Mouse (Mus musculus) megakaryocyte, embryonic 14.5 days (primary cell): ENCODE data around the gene Serp2. TPM values are rescaled to one million over a fixed set of nuclear protein-coding genes. Genes with fewer than 3 reads are reported as not detected.

Source experiments
- H3K27me3 ChIP-seq: replicated peaks from 2 replicates; pipeline ENCODE3; 2012; ENCODE audit warnings: inconsistent platforms
- H3K36me3 ChIP-seq: replicated peaks from 2 replicates; pipeline ENCODE3; 2012; ENCODE audit warnings: low read length, inconsistent platforms, mixed read lengths
- H3K4me1 ChIP-seq: 2 replicates; pipeline ENCODE4 v1.6.1; 2012; ENCODE audit warnings: inconsistent platforms
- H3K4me3 ChIP-seq: replicated peaks from 2 replicates; pipeline ENCODE3; 2012; ENCODE audit warnings: moderate library complexity, mild to moderate bottlenecking, inconsistent platforms
- H3K9me3 ChIP-seq: 2 replicates; pipeline ENCODE4 v1.6.1; 2012; ENCODE audit warnings: inconsistent platforms
- FLI1 ChIP-seq: IDR thresholded peaks from 2 replicates; pipeline ENCODE4 v1.6.1; 2012; ENCODE audit warnings: low read length, inconsistent platforms, mixed read lengths
- GATA1 ChIP-seq: IDR thresholded peaks from 3 replicates; pipeline ENCODE4 v1.6.1; 2012; ENCODE audit warnings: mixed read lengths, low read length, inconsistent platforms, borderline replicate concordance
- polyA plus RNA-seq: library from polyadenylated mRNA; stranded (reverse); fragments of >175 nt; gene quantifications from 2 replicates; pipeline ENCODE4 v1.2.3, GENCODE M21; 2012; ENCODE audit warnings: low replicate concordance; ENCODE audit not compliant: insufficient read depth

Gene Serp2
- polyA plus RNA-seq, 1 experiment, result 0.47 TPM

DNA sequence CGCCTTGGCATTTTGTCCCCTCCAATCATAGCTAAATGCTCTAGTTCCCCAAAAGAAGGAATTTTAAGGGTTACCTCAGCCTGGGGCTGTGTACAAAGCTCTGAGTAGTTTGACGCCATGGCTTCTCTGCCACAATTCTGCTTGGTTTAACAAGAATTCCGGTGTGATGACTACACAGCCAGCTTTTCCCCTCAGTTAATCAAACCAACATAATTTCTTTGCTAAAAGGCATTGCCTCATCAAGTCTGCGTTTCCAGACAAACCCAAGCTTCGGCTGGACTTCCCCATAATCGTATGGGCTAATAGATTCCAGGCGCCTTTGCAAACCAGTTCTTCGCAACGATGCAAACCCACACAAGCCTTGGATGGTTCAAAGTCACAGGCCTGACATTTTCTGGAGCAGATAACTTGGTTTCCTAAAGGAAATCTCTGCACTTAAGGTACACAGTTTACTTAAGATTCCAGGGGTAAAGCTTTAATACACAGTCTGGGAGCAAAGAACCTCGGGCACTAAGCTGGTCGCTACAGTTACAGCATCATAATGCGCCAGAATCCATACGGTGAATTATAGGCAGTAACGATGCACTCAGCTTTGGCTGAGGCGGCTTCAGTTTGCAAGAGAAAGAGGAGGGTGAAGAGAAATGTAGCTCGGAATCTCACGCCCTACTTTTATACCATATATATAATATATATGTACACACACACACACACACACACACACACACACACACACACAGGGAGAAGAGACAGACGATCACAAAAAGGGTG, 1.2 kb downstream of the Serp2 start:
- TF ChIP-seq FLI1, result no peak
- TF ChIP-seq GATA1, result no peak
- H3K4me1 ChIP-seq, result peaks cover 33% of the 10 kb centered on the region
- H3K4me3 ChIP-seq, result peak overlapping the region; percentile 91
- H3K36me3 ChIP-seq, result no peaks in the 10 kb centered on the region
- H3K9me3 ChIP-seq, result 0 out of 2 replicates have a peak, but pooled peaks cover 6% of the 10 kb centered on the region
- H3K27me3 ChIP-seq, result peaks cover 84% of the 10 kb centered on the region

DNA sequence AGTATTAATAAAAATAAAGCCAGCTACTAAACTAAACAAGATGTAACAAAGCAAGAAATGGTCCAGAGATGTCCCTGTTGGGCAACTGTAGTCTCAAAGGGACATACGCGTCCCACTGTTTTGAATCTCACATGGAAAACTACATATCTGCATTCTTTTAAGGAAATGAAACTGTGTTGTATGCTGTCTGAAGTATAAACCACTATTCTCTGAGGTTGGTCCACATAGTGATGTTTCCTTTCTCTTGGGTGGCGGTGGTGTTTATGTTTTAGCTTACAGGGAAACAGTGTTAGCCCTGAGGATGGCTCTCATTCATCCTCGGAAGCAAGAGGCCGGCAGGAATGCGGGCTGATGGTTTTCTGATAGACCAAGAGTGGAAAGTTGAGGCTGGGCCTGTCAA, 12.6 kb downstream of the Serp2 start:
- Histone ChIP-seq H3K27me3 (peaks cover 48% of the 10 kb centered on the region), H3K9me3 (no peaks in the 10 kb centered on the region), H3K4me1 (peaks cover 64% of the 10 kb centered on the region), H3K36me3 (no peaks in the 10 kb centered on the region), H3K4me3 (no peak overlapping the region)
- TF ChIP-seq GATA1, result no peak
- TF ChIP-seq FLI1, result no peak

- TF ChIP-seq FLI1 (no peak), GATA1 (no peak)
- Histone ChIP-seq H3K9me3 (no peaks in the 10 kb centered on the region), H3K4me3 (no peak overlapping the region), H3K4me1 (peaks cover 51% of the 10 kb centered on the region), H3K36me3 (no peaks in the 10 kb centered on the region), H3K27me3 (peaks cover 41% of the 10 kb centered on the region)
These were observed 15.3 kb downstream of the Serp2 start for GRCm38 (mm10) chr14:76541341-76541740.

GRCm38 (mm10) chr14:76540005-76540670, 16.6 kb downstream of the Serp2 start:
- no peaks in the 10 kb centered on the region for H3K9me3 ChIP-seq
- H3K4me1 ChIP-seq, result peaks cover 46% of the 10 kb centered on the region
- TF ChIP-seq FLI1 (no peak), GATA1 (no peak)
- no peak overlapping the region for H3K4me3 ChIP-seq
- H3K36me3 ChIP-seq, result no peaks in the 10 kb centered on the region
- peaks cover 33% of the 10 kb centered on the region for H3K27me3 ChIP-seq

DNA sequence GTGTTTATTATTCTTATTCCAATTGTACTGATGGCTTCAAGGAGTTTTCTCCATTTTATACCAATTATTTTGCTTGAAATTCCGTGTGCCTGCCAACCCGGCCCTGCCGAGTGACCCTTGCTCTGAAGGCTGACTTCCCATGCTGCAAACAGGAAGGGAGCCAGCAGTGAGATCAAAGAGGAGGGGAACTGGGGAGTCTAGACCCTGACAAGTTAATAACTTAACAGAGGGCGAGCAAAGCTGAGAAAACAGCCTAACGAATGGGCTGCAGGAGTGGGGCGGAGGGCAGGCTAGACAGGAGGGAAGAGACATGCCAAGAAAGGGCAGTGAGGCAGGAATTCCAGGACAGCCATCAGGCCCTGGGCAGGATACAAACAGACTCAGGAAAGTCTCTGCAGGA, 19.8 kb downstream of the Serp2 start:
- no peak overlapping the region for H3K4me3 ChIP-seq
- no peak for TF ChIP-seq FLI1
- no peak for TF ChIP-seq GATA1

DNA sequence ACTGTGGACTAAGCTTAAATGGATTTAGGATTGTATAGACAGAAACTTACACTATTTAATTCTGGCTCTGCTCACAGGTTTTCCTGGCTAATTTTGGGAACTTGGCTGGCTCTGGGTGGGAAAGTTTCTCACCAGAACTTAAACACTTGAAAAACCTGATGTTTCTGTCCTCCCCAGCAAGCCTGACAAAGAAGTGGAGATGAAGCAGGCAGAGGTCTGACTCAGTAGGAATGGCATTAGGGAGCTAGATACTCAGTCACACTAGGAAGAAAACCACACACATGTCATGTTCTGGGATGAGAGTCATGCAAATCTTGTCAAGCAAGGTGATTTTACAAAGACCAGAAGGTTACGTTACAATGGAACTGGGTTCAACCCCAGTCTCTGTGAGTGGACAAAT, 21.6 kb downstream of the Serp2 start:
- TF ChIP-seq FLI1, result no peak
- TF ChIP-seq GATA1, result no peak
- Histone ChIP-seq H3K9me3 (no peaks in the 10 kb centered on the region), H3K36me3 (no peaks in the 10 kb centered on the region), H3K4me1 (peaks cover 50% of the 10 kb centered on the region), H3K27me3 (peaks cover 17% of the 10 kb centered on the region), H3K4me3 (no peak overlapping the region)

More for the DNA sequence above, 19.8 kb downstream of the Serp2 start:
- Histone ChIP-seq H3K27me3 (peaks cover 24% of the 10 kb centered on the region), H3K9me3 (no peaks in the 10 kb centered on the region), H3K36me3 (no peaks in the 10 kb centered on the region), H3K4me1 (peaks cover 47% of the 10 kb centered on the region)

DNA sequence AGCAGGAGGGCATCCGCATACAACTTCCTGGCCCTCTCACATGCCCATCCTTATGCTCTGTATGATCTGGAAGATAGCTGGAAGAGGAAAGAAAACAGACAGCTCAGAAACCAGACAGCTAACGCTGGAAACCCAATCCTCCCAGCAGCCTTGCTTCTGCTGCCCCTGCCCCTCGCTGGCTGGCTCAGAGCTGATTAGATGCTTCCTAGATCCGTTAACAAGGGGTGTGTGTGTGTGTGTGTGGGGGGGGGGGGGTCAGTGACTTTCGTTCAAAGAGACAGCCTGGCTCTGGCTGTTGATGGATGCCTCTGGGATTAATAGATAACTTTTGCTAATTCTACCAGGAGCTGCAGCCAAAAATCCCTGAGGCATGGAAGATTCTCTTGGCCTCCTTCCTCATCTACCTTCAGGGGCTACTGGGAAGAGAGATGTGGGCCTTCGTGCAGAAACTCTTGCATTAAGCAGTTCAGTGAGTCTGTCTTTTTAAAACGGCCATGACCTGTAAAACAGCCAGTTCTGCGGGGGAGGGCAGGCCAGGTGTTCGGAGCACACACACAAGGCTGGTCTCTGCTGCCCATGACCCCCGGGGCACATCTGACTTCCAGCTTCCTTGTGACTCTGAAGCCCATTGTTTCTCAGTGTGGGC, 23.4 kb downstream of the Serp2 start:
- Histone ChIP-seq H3K36me3 (no peaks in the 10 kb centered on the region), H3K4me3 (peak overlapping the region; percentile 6), H3K4me1 (peaks cover 51% of the 10 kb centered on the region), H3K9me3 (no peaks in the 10 kb centered on the region), H3K27me3 (peaks cover 17% of the 10 kb centered on the region)
- TF ChIP-seq GATA1 (no peak), FLI1 (no peak)

- H3K27me3 ChIP-seq, result peaks cover 14% of the 10 kb centered on the region
- no peaks in the 10 kb centered on the region for H3K9me3 ChIP-seq
- no peaks in the 10 kb centered on the region for H3K36me3 ChIP-seq
- H3K4me1 ChIP-seq, result peaks cover 57% of the 10 kb centered on the region
- peak overlapping the region; percentile 6 for H3K4me3 ChIP-seq
- TF ChIP-seq GATA1 (no peak), FLI1 (no peak)
These were observed 24.2 kb downstream of the Serp2 start for GRCm38 (mm10) chr14:76532257-76533169.

- peaks cover 63% of the 10 kb centered on the region for H3K4me1 ChIP-seq
- no peaks in the 10 kb centered on the region for H3K9me3 ChIP-seq
- no peak overlapping the region for H3K4me3 ChIP-seq
- H3K36me3 ChIP-seq, result no peaks in the 10 kb centered on the region
- TF ChIP-seq FLI1 (no peak), GATA1 (no peak)
- peaks cover 12% of the 10 kb centered on the region for H3K27me3 ChIP-seq
These were observed 25.5 kb downstream of the Serp2 start for GRCm38 (mm10) chr14:76531027-76531660.
